Mouse (Mus musculus) midbrain, embryonic 15.5 days (tissue): ENCODE measurements around the gene Eif4g3. TPM values are rescaled to one million over a fixed set of nuclear protein-coding genes. Genes with fewer than 3 reads are reported as not detected.

Experiments used
- ATAC-seq: fragments of 200-750 bp; cut with Nextera tagmentation; replicated peaks from 2 replicates; pipeline ENCODE4 v1.8.0; 2017; ENCODE audit warnings: moderate TSS enrichment
- H3K27ac ChIP-seq: fragments of 300-500 bp; sonication (generic); 2 replicates; pipeline ENCODE4 v1.5.1; 2015; ENCODE audit warnings: mild to moderate bottlenecking, inconsistent platforms
- H3K27me3 ChIP-seq: fragments of 300-500 bp; sonication (generic); replicated peaks from 2 replicates; pipeline ENCODE4 v1.6.1; 2015; ENCODE audit warnings: inconsistent platforms
- H3K36me3 ChIP-seq: fragments of 300-500 bp; sonication (generic); replicated peaks from 2 replicates; pipeline ENCODE4 v1.6.1; 2015; ENCODE audit warnings: inconsistent platforms
- H3K4me1 ChIP-seq: fragments of 300-500 bp; sonication (generic); 2 replicates; pipeline ENCODE4 v1.6.1; 2015; ENCODE audit warnings: inconsistent platforms
- H3K4me2 ChIP-seq: fragments of 300-500 bp; sonication (generic); 2 replicates; pipeline ENCODE4 v1.6.1; 2015; ENCODE audit warnings: inconsistent platforms, mild to moderate bottlenecking, moderate library complexity
- H3K4me3 ChIP-seq: fragments of 300-500 bp; sonication (generic); 2 replicates; pipeline ENCODE4 v1.5.1; 2015; ENCODE audit warnings: mild to moderate bottlenecking, inconsistent platforms
- H3K9ac ChIP-seq: fragments of 300-500 bp; sonication (generic); 2 replicates; pipeline ENCODE4 v1.6.1; 2015; ENCODE audit warnings: mild to moderate bottlenecking, inconsistent platforms
- H3K9me3 ChIP-seq: fragments of 300-500 bp; sonication (generic); 2 replicates; pipeline ENCODE4 v1.6.1; 2016; ENCODE audit warnings: inconsistent platforms
- WGBS: fragments of 180-500 bp; shearing (Covaris S2); methylation state at CpG from one replicate; pipeline ENCODE4 v1.1.7; 2015; ENCODE audit warnings: mixed read lengths; 5-methylcytosine and 5-hydroxymethylcytosine counted together
- polyA plus RNA-seq: library from polyadenylated mRNA; unstranded; fragments of >200 nt; fragmentation: Nextera tagmentation; extraction: Ambion mirVana; gene quantifications from 2 replicates; pipeline ENCODE4 v1.2.1, GENCODE M21; 2015

Eif4g3 gene
- polyA plus RNA-seq, 1 experiment from 2014 or later, result 58.5 TPM

DNA sequence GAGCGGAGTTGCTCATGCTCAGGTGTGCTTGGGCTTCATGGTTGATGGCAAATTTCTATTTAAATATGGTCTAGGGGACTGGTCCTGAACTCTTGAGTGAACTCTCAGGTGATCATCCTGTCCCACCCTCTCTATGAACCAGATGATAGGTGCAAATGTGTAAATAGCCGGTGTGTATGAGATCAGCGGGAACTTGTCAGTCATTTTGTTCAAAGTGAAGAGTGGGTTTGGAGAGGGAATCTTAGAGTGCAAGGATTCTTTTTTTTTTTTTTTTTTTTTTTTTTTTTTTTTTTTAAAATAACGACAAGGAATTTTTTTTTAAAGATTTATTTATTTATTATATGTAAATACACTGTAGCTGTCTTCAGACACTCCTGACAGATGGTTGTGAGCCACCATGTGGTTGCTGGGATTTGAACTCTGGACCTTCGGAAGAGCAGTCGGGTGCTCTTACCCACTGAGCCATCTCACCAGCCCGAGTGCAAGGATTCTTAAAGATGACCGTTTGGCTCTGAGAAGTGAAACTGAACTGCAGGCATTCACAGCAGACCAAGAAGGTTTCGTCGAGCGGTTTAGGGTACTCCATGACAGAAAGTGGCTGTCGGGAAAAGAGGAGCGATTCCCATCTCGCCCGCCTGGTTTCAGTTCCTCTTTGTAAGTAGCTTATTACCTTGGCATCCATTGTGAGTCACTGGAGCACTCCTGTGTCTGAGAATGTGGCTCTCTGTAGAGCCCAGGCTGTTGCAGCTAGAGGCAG is 21.1 kb downstream of the Eif4g3 start:
- Histone ChIP-seq H3K4me1 (peaks cover 7% of the 10 kb centered on the region; the same call in 1 of the 2 replicates), H3K9ac (no peak overlapping the region), H3K27me3 (no peaks in the 10 kb centered on the region), H3K4me2 (no peak overlapping the region), H3K27ac (no peak overlapping the region), H3K36me3 (peaks cover 11% of the 10 kb centered on the region; the same call in 1 of the 2 replicates), H3K4me3 (no peak overlapping the region), H3K9me3 (no peaks in the 10 kb centered on the region)
- no peak for ATAC-seq
- WGBS, result 91% methylated on average over 15 of the region's 15 CpGs

DNA sequence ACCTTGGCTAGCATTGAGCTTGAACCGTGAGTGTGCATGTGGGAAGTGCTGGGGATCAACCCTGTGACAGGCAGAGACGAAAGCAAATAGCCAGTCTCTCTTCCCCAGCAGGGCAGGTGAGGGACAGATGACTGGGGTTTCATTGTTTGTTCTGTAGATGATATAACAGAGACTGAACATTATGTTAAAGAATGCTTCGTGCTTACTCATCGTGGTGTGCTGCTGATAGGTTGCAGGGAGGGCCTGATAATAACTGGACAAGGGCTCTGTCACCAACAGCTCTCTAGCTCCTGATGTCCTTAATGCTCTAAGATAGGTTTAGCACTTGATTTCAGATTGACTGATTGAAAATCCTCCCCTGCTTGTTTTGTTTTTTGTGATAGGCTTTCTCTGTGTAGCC is 23.1 kb downstream of the Eif4g3 start:
- ATAC-seq, result no peak
- peaks cover 16% of the 10 kb centered on the region for H3K4me1 ChIP-seq
- no peak overlapping the region for H3K4me2 ChIP-seq
- H3K27ac ChIP-seq, result no peak overlapping the region
- WGBS, result 79% methylated on average over 4 of the region's 4 CpGs
- no peaks in the 10 kb centered on the region for H3K9me3 ChIP-seq
- no peaks in the 10 kb centered on the region for H3K27me3 ChIP-seq
- H3K9ac ChIP-seq, result no peak overlapping the region
- H3K36me3 ChIP-seq, result peaks cover 11% of the 10 kb centered on the region; the same call in 1 of the 2 replicates
- H3K4me3 ChIP-seq, result no peak overlapping the region

DNA sequence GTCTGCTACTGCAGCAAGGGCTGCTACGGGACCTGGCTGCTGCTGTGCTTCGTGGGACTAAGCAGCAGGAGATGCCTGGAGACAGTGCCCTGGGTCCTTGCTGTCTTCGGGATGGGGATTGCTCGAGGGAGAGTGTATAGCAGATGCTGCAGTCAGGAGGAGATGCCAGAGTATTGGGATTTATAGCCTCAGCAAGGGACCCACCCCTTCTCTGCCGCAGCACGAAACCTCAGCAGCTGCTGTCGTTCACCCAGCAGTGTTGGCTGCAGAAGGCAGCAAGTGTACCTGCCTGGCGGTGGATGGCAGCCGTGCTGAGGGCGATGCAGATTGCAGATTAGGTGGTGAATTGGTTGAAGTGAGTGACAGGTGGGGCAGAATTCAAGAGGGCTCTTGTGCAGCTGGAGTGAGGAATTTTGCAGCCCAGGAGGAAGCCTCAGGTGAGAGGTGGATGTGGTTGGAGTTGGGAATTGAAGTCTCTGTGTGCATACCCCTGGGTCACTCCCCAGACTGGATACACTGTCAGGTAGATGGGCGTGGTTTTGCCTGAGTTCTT is 24.3 kb downstream of the Eif4g3 start:
- 76% methylated on average over 11 of the region's 11 CpGs for WGBS
- H3K4me2 ChIP-seq, result no peak overlapping the region
- H3K9me3 ChIP-seq, result no peaks in the 10 kb centered on the region
- H3K9ac ChIP-seq, result no peak overlapping the region
- no peak for ATAC-seq
- no peak overlapping the region for H3K4me3 ChIP-seq
- H3K27ac ChIP-seq, result peak overlapping the region; percentile 10; the same call in 1 of the 2 replicates
- H3K4me1 ChIP-seq, result peaks cover 22% of the 10 kb centered on the region
- no peaks in the 10 kb centered on the region for H3K27me3 ChIP-seq
- peaks cover 11% of the 10 kb centered on the region; the same call in 1 of the 2 replicates for H3K36me3 ChIP-seq

DNA sequence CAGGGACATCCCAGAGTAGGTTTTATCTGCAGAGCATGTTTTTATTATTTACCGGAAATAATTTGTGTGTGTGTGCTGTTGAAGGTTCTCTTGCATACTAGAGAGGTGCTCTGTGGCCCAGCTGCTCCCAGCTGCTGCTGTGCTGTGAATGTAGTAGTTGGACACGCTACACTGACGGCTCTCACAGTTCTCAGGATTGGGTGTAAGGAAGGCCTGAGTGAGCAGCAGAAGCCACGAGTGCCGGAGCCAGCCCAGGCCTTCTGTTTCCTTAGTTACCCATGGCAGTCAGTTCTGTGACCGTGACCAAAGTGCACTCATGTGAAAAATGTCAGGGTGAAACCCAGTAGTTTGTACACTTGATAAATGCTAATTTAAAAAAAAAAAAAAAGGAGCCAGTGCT is 25.2 kb downstream of the Eif4g3 start:
- no peak overlapping the region; the same call in 1 of the 2 replicates for H3K27ac ChIP-seq

DNA sequence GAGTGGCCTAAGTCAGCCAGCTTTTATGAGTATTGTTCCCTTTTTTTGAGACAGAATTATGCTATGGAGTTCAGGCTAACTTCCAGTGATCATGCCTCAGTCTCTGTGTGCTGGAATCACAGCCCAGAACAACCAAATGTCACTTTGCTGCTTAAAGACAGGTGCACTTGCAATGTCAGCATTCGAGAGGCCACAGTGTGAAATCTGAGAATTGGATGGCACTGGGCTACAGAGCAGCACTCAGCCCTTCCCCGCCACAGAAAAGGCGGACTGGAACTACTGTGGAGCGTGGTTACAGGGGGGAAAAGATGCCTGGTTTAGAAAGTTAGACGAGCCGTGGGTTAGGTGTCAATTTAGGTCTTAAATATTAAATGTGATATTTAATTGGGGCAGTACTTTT is 27.4 kb downstream of the Eif4g3 start:
- H3K4me1 ChIP-seq, result peaks cover 22% of the 10 kb centered on the region
- H3K27ac ChIP-seq, result 0 out of 2 replicates have a peak overlapping the region, but pooled peaks have one; percentile 11
- WGBS, result 71% methylated on average over 6 of the region's 6 CpGs
- H3K4me3 ChIP-seq, result no peak overlapping the region
- ATAC-seq, result no peak
- H3K27me3 ChIP-seq, result no peaks in the 10 kb centered on the region
- H3K9ac ChIP-seq, result no peak overlapping the region
- H3K36me3 ChIP-seq, result 0 out of 2 replicates have a peak, but pooled peaks cover under 1% of the 10 kb centered on the region
- H3K4me2 ChIP-seq, result no peak overlapping the region
- H3K9me3 ChIP-seq, result no peaks in the 10 kb centered on the region

More for the DNA sequence above, 25.2 kb downstream of the Eif4g3 start:
- Histone ChIP-seq H3K9me3 (no peaks in the 10 kb centered on the region), H3K4me1 (peaks cover 22% of the 10 kb centered on the region), H3K4me3 (no peak overlapping the region), H3K9ac (no peak overlapping the region), H3K36me3 (peaks cover 11% of the 10 kb centered on the region; the same call in 1 of the 2 replicates), H3K4me2 (no peak overlapping the region), H3K27me3 (no peaks in the 10 kb centered on the region)
- 46% methylated on average over 6 of the region's 6 CpGs for WGBS
- ATAC-seq, result no peak

DNA sequence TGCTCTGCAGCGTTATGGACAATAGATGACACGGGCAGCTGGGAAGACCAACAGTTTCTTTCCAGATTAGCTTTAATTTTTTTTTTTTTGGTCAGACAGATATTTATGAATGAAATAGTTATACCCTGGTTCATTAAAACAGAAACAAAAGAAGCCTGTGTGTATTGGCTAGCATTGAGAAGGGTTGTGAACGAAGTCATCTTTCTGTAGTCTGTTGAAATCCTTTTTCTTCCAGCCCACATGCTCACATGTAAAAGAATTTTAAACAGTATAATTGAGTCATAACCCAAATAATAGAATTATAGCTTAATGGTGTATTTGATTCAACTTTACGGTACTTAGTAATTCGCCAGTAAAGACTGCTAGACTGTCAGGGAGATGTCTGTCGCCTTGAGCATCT is 28.8 kb downstream of the Eif4g3 start:
- H3K4me1 ChIP-seq, result peaks cover 22% of the 10 kb centered on the region
- no peaks in the 10 kb centered on the region for H3K27me3 ChIP-seq
- no peak overlapping the region for H3K9ac ChIP-seq
- no peaks in the 10 kb centered on the region for H3K9me3 ChIP-seq
- 0 out of 2 replicates have a peak overlapping the region, but pooled peaks have one; percentile 57 for H3K27ac ChIP-seq
- no peaks in the 10 kb centered on the region for H3K36me3 ChIP-seq
- H3K4me2 ChIP-seq, result no peak overlapping the region
- no peak overlapping the region for H3K4me3 ChIP-seq
- no peak for ATAC-seq
- 64% methylated on average over 6 of the region's 6 CpGs for WGBS

DNA sequence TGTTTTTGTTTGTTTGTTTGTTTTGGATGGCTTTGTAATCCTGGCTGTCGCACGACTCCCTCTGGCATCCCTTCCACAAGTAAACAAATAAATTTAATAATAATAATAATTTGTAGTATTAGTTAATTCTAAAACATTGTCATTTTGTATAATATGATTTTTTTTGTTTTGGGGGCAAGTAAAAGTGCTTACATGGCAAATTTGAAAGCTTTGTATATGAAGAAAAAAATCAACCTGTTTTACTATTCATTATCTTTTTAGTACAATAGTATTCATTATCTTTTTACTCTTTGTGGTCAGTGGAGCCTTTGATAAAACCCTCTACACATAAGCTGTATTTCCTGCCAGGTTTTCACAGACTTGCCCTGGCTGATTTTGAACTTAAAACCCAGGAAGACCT is 29.9 kb downstream of the Eif4g3 start:
- no peak overlapping the region for H3K9ac ChIP-seq
- H3K36me3 ChIP-seq, result no peaks in the 10 kb centered on the region
- ATAC-seq, result no peak
- peaks cover 15% of the 10 kb centered on the region for H3K4me1 ChIP-seq
- no peaks in the 10 kb centered on the region for H3K27me3 ChIP-seq
- 92% methylated on average over 2 of the region's 2 CpGs for WGBS
- H3K4me2 ChIP-seq, result no peak overlapping the region
- no peaks in the 10 kb centered on the region for H3K9me3 ChIP-seq
- no peak overlapping the region for H3K27ac ChIP-seq
- no peak overlapping the region for H3K4me3 ChIP-seq

DNA sequence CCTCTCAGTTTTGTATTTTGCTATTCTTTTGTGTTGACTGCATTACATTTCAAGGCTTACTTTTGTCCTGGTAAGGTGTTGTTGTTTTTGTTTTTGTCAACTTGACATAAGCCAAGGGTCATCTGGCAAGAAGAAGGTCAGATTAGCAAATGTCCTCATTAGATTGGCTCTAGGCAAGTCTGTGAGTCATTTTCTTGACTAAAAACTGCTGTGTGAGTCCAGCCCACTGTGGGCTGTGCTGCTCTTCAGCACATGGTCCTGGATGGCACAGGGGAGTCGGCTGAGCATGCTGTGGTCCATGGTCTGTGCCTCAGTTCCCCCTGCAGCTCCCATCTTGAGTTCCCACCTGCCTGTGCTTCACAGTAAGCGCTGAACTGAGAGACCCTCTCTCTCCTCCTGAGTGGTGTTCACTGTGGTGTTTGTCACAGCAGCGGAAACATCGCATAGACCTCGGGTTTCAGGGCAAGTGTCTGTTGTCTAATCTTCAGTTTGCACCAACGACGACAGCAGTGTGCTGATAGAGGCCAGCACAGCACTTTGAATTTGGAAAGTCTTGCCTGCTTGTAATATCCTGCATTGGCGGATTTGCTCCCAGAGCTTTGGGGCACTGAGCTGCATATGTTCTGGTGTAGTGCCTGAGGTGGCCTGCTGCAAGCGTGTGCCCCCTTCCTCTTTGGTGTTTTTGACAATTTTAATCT is 30.7 kb downstream of the Eif4g3 start:
- Histone ChIP-seq H3K27me3 (no peaks in the 10 kb centered on the region), H3K4me1 (peaks cover 15% of the 10 kb centered on the region), H3K4me2 (no peak overlapping the region), H3K36me3 (no peaks in the 10 kb centered on the region), H3K9ac (no peak overlapping the region), H3K9me3 (no peaks in the 10 kb centered on the region), H3K27ac (no peak overlapping the region), H3K4me3 (no peak overlapping the region)
- 90% methylated on average over 9 of the region's 9 CpGs for WGBS
- no peak for ATAC-seq

GRCm38 (mm10) chr4:138029168-138029567 is 36.3 kb downstream of the Eif4g3 start:
- 79% methylated on average over 6 of the region's 6 CpGs for WGBS
- Histone ChIP-seq H3K4me3 (no peak overlapping the region), H3K9ac (no peak overlapping the region), H3K9me3 (no peaks in the 10 kb centered on the region), H3K4me2 (no peak overlapping the region), H3K27me3 (no peaks in the 10 kb centered on the region), H3K27ac (no peak overlapping the region), H3K4me1 (no peaks in the 10 kb centered on the region), H3K36me3 (no peaks in the 10 kb centered on the region)
- ATAC-seq, result no peak

DNA sequence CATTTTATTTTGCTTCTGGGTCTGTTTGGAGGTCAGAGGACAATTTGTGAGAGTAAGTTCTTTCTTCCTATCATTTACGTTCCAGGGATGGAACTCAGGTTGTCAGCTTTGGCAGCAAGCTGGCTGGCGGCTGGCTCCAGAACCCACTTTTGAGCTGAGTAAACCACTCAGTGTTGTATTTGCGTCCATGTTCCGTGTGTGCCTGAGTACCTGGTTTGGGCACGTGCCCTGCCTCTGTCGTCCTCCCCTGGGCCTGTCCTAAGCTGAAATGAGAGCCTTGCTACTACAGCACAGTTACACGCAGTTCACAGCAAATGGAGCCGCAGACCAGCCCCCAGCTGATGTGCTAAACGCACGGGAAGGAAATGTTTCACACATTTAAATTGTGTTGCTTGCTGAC is 39.0 kb downstream of the Eif4g3 start:
- 95% methylated on average over 10 of the region's 10 CpGs for WGBS
- no peak for ATAC-seq
- no peak overlapping the region for H3K9ac ChIP-seq

DNA sequence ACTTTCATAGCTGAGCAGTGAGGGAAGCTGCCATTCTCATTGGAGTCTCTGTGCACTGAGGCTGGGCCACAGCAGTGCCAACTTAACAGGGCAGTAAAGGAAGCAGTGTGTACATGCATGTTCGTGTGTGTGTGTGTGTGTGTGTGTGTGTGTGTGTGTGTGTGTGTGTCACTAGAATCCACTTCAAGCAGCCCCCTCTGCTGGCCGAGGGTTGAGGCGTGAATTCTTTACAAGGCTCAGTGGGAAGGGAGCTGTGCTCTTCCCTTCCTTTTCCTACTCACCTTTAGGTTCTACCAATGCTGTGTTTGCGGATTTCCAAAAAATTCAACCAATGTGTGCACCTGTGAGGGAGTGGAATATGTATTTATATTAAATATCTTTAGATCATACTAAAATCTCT is 41.0 kb downstream of the Eif4g3 start:
- WGBS, result 84% methylated on average over 4 of the region's 4 CpGs
- H3K4me2 ChIP-seq, result no peak overlapping the region
- no peak overlapping the region for H3K4me3 ChIP-seq
- peaks cover 13% of the 10 kb centered on the region for H3K4me1 ChIP-seq
- ATAC-seq, result no peak
- no peaks in the 10 kb centered on the region for H3K27me3 ChIP-seq
- H3K9me3 ChIP-seq, result no peaks in the 10 kb centered on the region
- H3K9ac ChIP-seq, result no peak overlapping the region
- H3K36me3 ChIP-seq, result no peaks in the 10 kb centered on the region
- no peak overlapping the region for H3K27ac ChIP-seq

More for the DNA sequence above, 39.0 kb downstream of the Eif4g3 start:
- Histone ChIP-seq H3K4me3 (no peak overlapping the region), H3K36me3 (no peaks in the 10 kb centered on the region), H3K4me2 (no peak overlapping the region), H3K4me1 (peaks cover 3% of the 10 kb centered on the region; the same call in 1 of the 2 replicates), H3K27ac (no peak overlapping the region), H3K27me3 (no peaks in the 10 kb centered on the region), H3K9me3 (no peaks in the 10 kb centered on the region)

GRCm38 (mm10) chr4:138035435-138036120 is 42.8 kb downstream of the Eif4g3 start:
- no peaks in the 10 kb centered on the region for H3K36me3 ChIP-seq
- peaks cover 17% of the 10 kb centered on the region for H3K4me1 ChIP-seq
- no peaks in the 10 kb centered on the region for H3K9me3 ChIP-seq
- H3K9ac ChIP-seq, result no peak overlapping the region
- no peaks in the 10 kb centered on the region for H3K27me3 ChIP-seq
- WGBS, result 86% methylated on average over 9 of the region's 9 CpGs
- ATAC-seq, result no peak
- no peak overlapping the region for H3K4me2 ChIP-seq
- no peak overlapping the region for H3K4me3 ChIP-seq
- H3K27ac ChIP-seq, result no peak overlapping the region
